Mouse (Mus musculus) layer of hippocampus, adult 8-10 months (tissue): ENCODE measurements around the gene Olfr503. TPM values are rescaled to one million over a fixed set of nuclear protein-coding genes. Genes with fewer than 3 reads are reported as not detected.
"Not testable (repeated sequence)": the region's sequence is repeated elsewhere in the genome, so short reads cannot be mapped to it uniquely, and the experiment has no call there.

Source experiments
- DNase-seq, 2 experiments: peaks; one replicate each; pipeline ENCODE4 v3.0.0; 2022; ENCODE audit warnings: low spot score in 2 of 2
- total RNA-seq, 4 experiments: library from RNA; stranded (reverse); gene quantifications; 2 replicates each; pipeline ENCODE4 v1.2.4; 2022

Gene Olfr503
- total RNA-seq, result not detected

GRCm38 (mm10) chr7:108544227-108544626 is at the start of gene Olfr503:
TSS of gene Olfr503 (plus strand) at chr7:108544527.
- not testable (repeated sequence) for DNase-seq

GRCm38 (mm10) chr7:108524965-108525364 is 19.4 kb upstream of the Olfr503 start, which contains the start of gene Olfr502:
TSS of gene Olfr502 (minus strand) at chr7:108525065.
- DNase-seq, result no peak

- no peak for DNase-seq
Measured at GRCm38 (mm10) chr7:108542416-108542815, 1.9 kb upstream of the Olfr503 start.

GRCm38 (mm10) chr7:108565693-108566092 is 21.4 kb downstream of the Olfr503 start, which contains the start of gene Olfr504:
TSS of gene Olfr504 (minus strand) at chr7:108565793.
- no peak for DNase-seq

GRCm38 (mm10) chr7:108589797-108590196 is 45.5 kb downstream of the Olfr503 start:
- DNase-seq, result no peak

Other genes with a start within 250 kb of the Olfr503 start
- gene Olfr491, start 231.1 kb upstream of the Olfr503 start, total RNA-seq, result not detected
- gene Olfr492, start 220.9 kb upstream of the Olfr503 start, total RNA-seq, result not detected
- not detected for gene Olfr493, start 197.5 kb upstream of the Olfr503 start, total RNA-seq
- not detected for gene Olfr494, start 179.2 kb upstream of the Olfr503 start, total RNA-seq
- not detected for gene Olfr495, start 151.4 kb upstream of the Olfr503 start, total RNA-seq
- not detected for gene Olfr497, start 124.1 kb upstream of the Olfr503 start, total RNA-seq
- not detected for gene Olfr498, start 79.2 kb upstream of the Olfr503 start, total RNA-seq
- not detected for gene Olfr502, start 19.5 kb upstream of the Olfr503 start, total RNA-seq
- not detected for gene Olfr504, start 21.3 kb downstream of the Olfr503 start, total RNA-seq
- not detected for gene Olfr506, start 66.3 kb downstream of the Olfr503 start, total RNA-seq
- gene Olfr507, start 77.3 kb downstream of the Olfr503 start, total RNA-seq, result not detected
- not detected for gene Olfr508, start 85.5 kb downstream of the Olfr503 start, total RNA-seq
- not detected for gene Olfr509, start 107.4 kb downstream of the Olfr503 start, total RNA-seq
- gene Olfr510, start 121.9 kb downstream of the Olfr503 start, total RNA-seq, result not detected
- not detected for gene Olfr512, start 168.8 kb downstream of the Olfr503 start, total RNA-seq
- gene Olfr513, start 206.4 kb downstream of the Olfr503 start, total RNA-seq, result not detected